ENCODE assay signal across 8 mouse cellular contexts in the genomic region with DNA sequence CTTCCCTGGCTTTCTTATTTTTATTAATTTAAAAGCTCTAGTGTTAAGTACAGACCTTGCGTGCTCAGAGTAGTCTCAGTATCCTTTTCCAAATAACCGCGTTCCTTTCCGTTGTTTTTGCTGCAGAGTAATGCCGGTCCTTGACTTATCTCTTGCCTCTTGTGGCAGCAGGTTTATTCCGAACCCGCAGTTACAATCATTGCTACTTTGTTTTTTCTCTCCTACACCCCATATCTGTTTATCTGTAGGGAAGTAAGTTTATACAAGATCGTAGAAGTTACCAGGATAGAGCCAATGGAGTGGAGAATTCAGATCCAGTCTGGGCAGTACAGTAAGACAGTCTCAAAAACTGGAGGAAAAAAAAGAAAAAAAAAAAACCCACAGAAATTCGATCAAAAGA. TPM values are rescaled to one million over a fixed set of nuclear protein-coding genes. Genes with fewer than 3 reads are reported as not detected.
DNase-seq lines count a peak whose midpoint lies in the region; ATAC-seq and TF ChIP-seq lines count a peak whose summit lies in the region.

No protein-coding gene starts in this region.

- peak overlapping the region; percentile 98; the same call in 1 of the 2 replicates for H3K9ac ChIP-seq in heart, adult 2 months (ENCODE audit: low read depth, low read length)
- H3K9ac ChIP-seq in forebrain, embryonic 14.5 days (ENCODE audit: low read length), result peak overlapping the region; percentile 97
- H3K9ac ChIP-seq in liver, embryonic 16.5 days (ENCODE audit: low read depth, low read length), result peak overlapping the region; percentile 95

- peak overlapping the region; percentile 77 for H3K4me3 ChIP-seq in heart, adult 2 months
- peak overlapping the region; percentile 96 for H3K4me3 ChIP-seq in forebrain, embryonic 14.5 days (ENCODE audit: low read depth, low read length)
- peak overlapping the region; percentile 92 for H3K4me3 ChIP-seq in liver, embryonic 16.5 days (ENCODE audit: low read depth, low read length)

- H3K4me2 ChIP-seq in forebrain, embryonic 14.5 days (ENCODE audit: low read length), result peak overlapping the region; percentile 92
- H3K4me2 ChIP-seq in liver, embryonic 16.5 days (ENCODE audit: low read depth, low read length), result peak overlapping the region; percentile 76

- TF ChIP-seq POLR2A in heart, adult 2 months (IDR thresholded peaks at IDR 0.05; ENCODE audit: insufficient read depth, low read depth, low read length), result no peak

- no peak for DNase-seq in heart, adult 2 months
- no peak for DNase-seq in heart, adult 11 months
- DNase-seq in 416B (ENCODE audit: low read depth), result peak; percentile 29
- DNase-seq in forebrain, embryonic 14.5 days (ENCODE audit: low spot score), result no peak
- DNase-seq in retina, postnatal 1 day, result no peak
- DNase-seq in adrenal gland, adult 18-20 months (ENCODE audit: low spot score in 2 of 2), result no peak
- DNase-seq in spleen, adult 18-20 months, result no peak

- no peak for TF ChIP-seq EP300 in heart, adult 2 months (IDR thresholded peaks at IDR 0.05; ENCODE audit: insufficient read depth, low read depth, low read length)

- peaks cover 4% of the 10 kb centered on the region for H3K36me3 ChIP-seq in heart, adult 2 months (ENCODE audit: control insufficient read depth, insufficient read depth, low read length)
- H3K36me3 ChIP-seq in forebrain, embryonic 14.5 days (ENCODE audit: control insufficient read depth, insufficient read depth, low read length), result peaks cover 57% of the 10 kb centered on the region
- H3K36me3 ChIP-seq in liver, embryonic 16.5 days (ENCODE audit: control insufficient read depth, insufficient read depth), result peaks cover 18% of the 10 kb centered on the region

- H3K79me2 ChIP-seq in heart, adult 2 months (replicated peaks; ENCODE audit: control insufficient read depth, insufficient read depth, low read length), result peaks cover 3% of the 10 kb centered on the region

- no peak for TF ChIP-seq CTCF in heart, adult 2 months (IDR thresholded peaks at IDR 0.05)

- WGBS in heart, adult 2 months, result 6% methylated on average over 9 of the region's 9 CpGs
- 5% methylated on average over 9 of the region's 9 CpGs for WGBS in forebrain, embryonic 14.5 days
- 2% methylated on average over 9 of the region's 9 CpGs for WGBS in liver, embryonic 16.5 days (ENCODE audit: insufficient replicate concordance)

- H3K27ac ChIP-seq in heart, adult 2 months, result peak overlapping the region; percentile 90
- peak overlapping the region; percentile 99 for H3K27ac ChIP-seq in forebrain, embryonic 14.5 days (ENCODE audit: low read depth, low read length)
- H3K27ac ChIP-seq in liver, embryonic 16.5 days (ENCODE audit: low read length), result peak overlapping the region; percentile 91

- no peak for ATAC-seq in forebrain, embryonic 14.5 days
- ATAC-seq in liver, embryonic 16.5 days (ENCODE audit: low read depth), result no peak

- peaks cover 5% of the 10 kb centered on the region for H3K4me1 ChIP-seq in heart, adult 2 months (ENCODE audit: control insufficient read depth, insufficient read depth, low read length)
- H3K4me1 ChIP-seq in forebrain, embryonic 14.5 days (ENCODE audit: control insufficient read depth, insufficient read depth, low read length), result peaks cover 25% of the 10 kb centered on the region
- H3K4me1 ChIP-seq in liver, embryonic 16.5 days (ENCODE audit: control insufficient read depth, low read depth, low read length), result peaks cover 20% of the 10 kb centered on the region

- intact Hi-C loops in heart, adult 2 months (cut with DNase I), result loop anchor here (5.0 kb wide), 1 partner anchor 116 kb away; no protein-coding TSS in a partner anchor

- H3K9me3 ChIP-seq in forebrain, embryonic 14.5 days (replicated peaks; ENCODE audit: control insufficient read depth, low read length), result no peaks in the 10 kb centered on the region
- H3K9me3 ChIP-seq in liver, embryonic 16.5 days (replicated peaks; ENCODE audit: control insufficient read depth, low read length), result no peaks in the 10 kb centered on the region

- no peaks in the 10 kb centered on the region for H3K27me3 ChIP-seq in heart, adult 2 months (ENCODE audit: control insufficient read depth, insufficient read depth, low read length)
- H3K27me3 ChIP-seq in forebrain, embryonic 14.5 days (replicated peaks; ENCODE audit: control insufficient read depth, insufficient read depth, low read length), result no peaks in the 10 kb centered on the region
- no peaks in the 10 kb centered on the region for H3K27me3 ChIP-seq in liver, embryonic 16.5 days (ENCODE audit: control insufficient read depth, insufficient read depth, low read depth, low read length)

RNA-seq across cellular contexts. Expression of gene Sept1, which starts 0.8 kb away (rescaled TPM):
- total RNA-seq in heart, adult 2 months (2021), result 1 to 10 TPM; 2.5 to 4.7 TPM
- polyA plus RNA-seq in heart, adult 2 months (2012; rRNA removed), result 6.2 and 13.0 TPM in 2 replicates
- 11.3 and 15.1 TPM in 2 replicates for polyA plus RNA-seq in forebrain, embryonic 14.5 days (2014; fragmentation: Nextera tagmentation; extraction: Ambion mirVana)
- polyA plus RNA-seq in liver, embryonic 16.5 days (2015; fragmentation: Nextera tagmentation; extraction: Ambion mirVana), result 10.1 and 11.1 TPM in 2 replicates
- 1 to 10 TPM; 7.8 to 8.7 TPM for total RNA-seq in adrenal gland, adult 18-20 months (2021)

RNA-seq across cellular contexts. Expression of gene Zfp553, which starts 0.9 kb away (rescaled TPM):
- total RNA-seq in heart, adult 2 months (2021), result 1 to 10 TPM; 6.0 to 6.3 TPM
- polyA plus RNA-seq in heart, adult 2 months (2012; rRNA removed), result 5.0 and 6.5 TPM in 2 replicates
- polyA plus RNA-seq in forebrain, embryonic 14.5 days (2014; fragmentation: Nextera tagmentation; extraction: Ambion mirVana), result 29.4 and 36.7 TPM in 2 replicates
- polyA plus RNA-seq in liver, embryonic 16.5 days (2015; fragmentation: Nextera tagmentation; extraction: Ambion mirVana), result 5.7 and 5.9 TPM in 2 replicates
- total RNA-seq in adrenal gland, adult 18-20 months (2021), result 10 to 100 TPM; 12.6 to 14.8 TPM

RNA-seq across cellular contexts. Expression of gene Zfp771, which starts 10.3 kb away (rescaled TPM):
- total RNA-seq in heart, adult 2 months (2021), result 10 to 100 TPM; 14.7 to 21.0 TPM
- polyA plus RNA-seq in heart, adult 2 months (2012; rRNA removed), result 16.9 and 30.0 TPM in 2 replicates
- 53.2 and 57.4 TPM in 2 replicates for polyA plus RNA-seq in forebrain, embryonic 14.5 days (2014; fragmentation: Nextera tagmentation; extraction: Ambion mirVana)
- polyA plus RNA-seq in liver, embryonic 16.5 days (2015; fragmentation: Nextera tagmentation; extraction: Ambion mirVana), result 11.0 and 13.8 TPM in 2 replicates
- total RNA-seq in adrenal gland, adult 18-20 months (2021), result 10 to 100 TPM; 23.6 to 29.6 TPM

RNA-seq across cellular contexts. Expression of gene Mylpf, which starts 25.1 kb away (rescaled TPM):
- total RNA-seq in heart, adult 2 months (2021), result 1 to 10 TPM; 3.5 TPM
- 0.74 and 1.1 TPM in 2 replicates for polyA plus RNA-seq in heart, adult 2 months (2012; rRNA removed)
- polyA plus RNA-seq in forebrain, embryonic 14.5 days (2014; fragmentation: Nextera tagmentation; extraction: Ambion mirVana), result 4.6 and 5.3 TPM in 2 replicates
- 61.0 and 92.3 TPM in 2 replicates for polyA plus RNA-seq in liver, embryonic 16.5 days (2015; fragmentation: Nextera tagmentation; extraction: Ambion mirVana)
- total RNA-seq in adrenal gland, adult 18-20 months (2021), result 10 to 100 TPM in 1 of 2 experiments, under 1 TPM in 1; 0.66 to 16.3 TPM

RNA-seq across cellular contexts. Expression of gene Tbc1d10b, which starts 25.5 kb away (rescaled TPM):
- total RNA-seq in heart, adult 2 months (2021), result 10 to 100 TPM; 20.5 to 22.0 TPM
- 13.6 and 17.4 TPM in 2 replicates for polyA plus RNA-seq in heart, adult 2 months (2012; rRNA removed)
- 13.6 and 13.7 TPM in 2 replicates for polyA plus RNA-seq in forebrain, embryonic 14.5 days (2014; fragmentation: Nextera tagmentation; extraction: Ambion mirVana)
- 13.7 and 15.1 TPM in 2 replicates for polyA plus RNA-seq in liver, embryonic 16.5 days (2015; fragmentation: Nextera tagmentation; extraction: Ambion mirVana)
- 10 to 100 TPM; 43.3 to 47.5 TPM for total RNA-seq in adrenal gland, adult 18-20 months (2021)
